Mouse (Mus musculus) limb, embryonic 14.5 days (tissue): Measurements from ENCODE around the gene Clcn3. TPM values are rescaled to one million over a fixed set of nuclear protein-coding genes. Genes with fewer than 3 reads are reported as not detected.

Source experiments
- ATAC-seq: fragments of 200-750 bp; cut with Nextera tagmentation; 2 replicates; pipeline ENCODE4 v1.8.0; 2017; ENCODE audit warnings: low read depth, moderate number of reproducible peaks, moderate TSS enrichment; ENCODE audit not compliant: low FRiP score
- DNase-seq: peaks from one replicate; pipeline ENCODE4 v3.0.0-alpha.2; 2015; ENCODE audit warnings: low spot score
- H3K27ac ChIP-seq: fragments of 300-500 bp; sonication (generic); replicated peaks from 2 replicates; pipeline ENCODE4 v1.5.1; 2014; ENCODE audit warnings: low read depth, mild to moderate bottlenecking, low read length, moderate library complexity, mixed read lengths
- H3K27me3 ChIP-seq: fragments of 300-500 bp; sonication (generic); 2 replicates; pipeline ENCODE4 v1.6.1; 2014; ENCODE audit warnings: low read length, mixed read lengths; ENCODE audit not compliant: control insufficient read depth, insufficient read depth
- H3K36me3 ChIP-seq: fragments of 300-500 bp; sonication (generic); 2 replicates; pipeline ENCODE4 v1.6.1; 2014; ENCODE audit warnings: mild to moderate bottlenecking, low read length, moderate library complexity, mixed read lengths; ENCODE audit not compliant: control insufficient read depth, insufficient read depth
- H3K4me1 ChIP-seq: fragments of 300-500 bp; sonication (generic); 2 replicates; pipeline ENCODE4 v1.6.1; 2014; ENCODE audit warnings: antibody characterized with exemption, low read length, mixed read lengths; ENCODE audit not compliant: control insufficient read depth, insufficient read depth
- H3K4me2 ChIP-seq: fragments of 300-500 bp; sonication (generic); replicated peaks from 2 replicates; pipeline ENCODE4 v1.6.1; 2014; ENCODE audit warnings: low read depth, mild to moderate bottlenecking, low read length, moderate library complexity; ENCODE audit not compliant: severe bottlenecking
- H3K4me3 ChIP-seq: fragments of 300-500 bp; sonication (generic); replicated peaks from 2 replicates; pipeline ENCODE4 v1.5.1; 2014; ENCODE audit warnings: low read length
- H3K9ac ChIP-seq: fragments of 300-500 bp; sonication (generic); 2 replicates; pipeline ENCODE4 v1.6.1; 2014; ENCODE audit warnings: mild to moderate bottlenecking, low read depth, low read length, moderate library complexity; ENCODE audit not compliant: severe bottlenecking
- H3K9me3 ChIP-seq: fragments of 300-500 bp; sonication (generic); 2 replicates; pipeline ENCODE4 v1.6.1; 2016; ENCODE audit warnings: low read length; ENCODE audit not compliant: control insufficient read depth
- POLR2A ChIP-seq: fragments of 200-500 bp; IDR thresholded peaks from 2 replicates; pipeline ENCODE4 v1.8.0; 2012; ENCODE audit warnings: inconsistent platforms, mild to moderate bottlenecking, moderate library complexity, borderline replicate concordance; ENCODE audit not compliant: insufficient read depth, insufficient read length; ENCODE audit errors: extremely low read depth
- whole genome bisulfite sequencing: fragments of 180-500 bp; shearing (Covaris S2); extraction: QIAGEN DNeasy Blood & Tissue Kit; methylation state at CpG from one replicate; pipeline ENCODE4 v1.1.7; 2014; 5-methylcytosine and 5-hydroxymethylcytosine counted together
- polyA plus RNA-seq, 2 experiments: library from polyadenylated mRNA; depleted of rRNA in 1 of 2; stranded (reverse) in 1 of 2; unstranded in 1 of 2; fragments of >200 nt; fragmentation: Nextera tagmentation in 1 of 2; extraction: Ambion mirVana in 1 of 2; gene quantifications; 2 replicates each; pipeline versions ENCODE4 v1.2.1 to v1.2.3; 2012 to 2014

Gene Clcn3
- polyA plus RNA-seq, 2 experiments, result 10.9 to 15.3 TPM

DNA sequence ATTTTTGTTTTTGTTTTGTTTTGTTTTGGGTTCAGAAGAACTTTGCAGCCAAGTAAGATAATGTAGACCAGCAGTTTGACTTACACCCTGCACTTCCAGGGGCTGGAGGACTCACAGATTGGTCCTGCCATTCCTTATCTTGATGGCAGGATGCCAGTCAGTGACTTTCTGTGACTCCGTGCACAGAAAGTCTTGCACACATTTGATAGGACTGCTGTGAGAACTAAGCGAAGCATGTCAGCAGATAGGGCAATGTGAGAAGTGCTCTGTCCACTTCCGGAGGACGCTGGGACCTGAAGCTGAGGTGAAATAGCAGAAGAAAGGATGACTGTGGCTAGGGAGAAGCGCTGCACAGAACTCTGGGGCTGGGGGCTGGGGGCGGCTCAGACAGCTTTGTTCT, 87.2 kb downstream of the Clcn3 start:
- WGBS, result 86% methylated on average over 6 of the region's 6 CpGs
- Histone ChIP-seq H3K4me3 (no peak overlapping the region), H3K4me1 (peaks cover 11% of the 10 kb centered on the region), H3K9me3 (no peaks in the 10 kb centered on the region), H3K4me2 (no peak overlapping the region), H3K27ac (0 out of 2 replicates have a peak overlapping the region, but pooled peaks have one; percentile 13), H3K9ac (no peak overlapping the region), H3K27me3 (no peaks in the 10 kb centered on the region), H3K36me3 (peaks cover 16% of the 10 kb centered on the region; the same call in 1 of the 2 replicates)
- no peak for TF ChIP-seq POLR2A
- ATAC-seq, result no peak
- DNase-seq, result no peak

DNA sequence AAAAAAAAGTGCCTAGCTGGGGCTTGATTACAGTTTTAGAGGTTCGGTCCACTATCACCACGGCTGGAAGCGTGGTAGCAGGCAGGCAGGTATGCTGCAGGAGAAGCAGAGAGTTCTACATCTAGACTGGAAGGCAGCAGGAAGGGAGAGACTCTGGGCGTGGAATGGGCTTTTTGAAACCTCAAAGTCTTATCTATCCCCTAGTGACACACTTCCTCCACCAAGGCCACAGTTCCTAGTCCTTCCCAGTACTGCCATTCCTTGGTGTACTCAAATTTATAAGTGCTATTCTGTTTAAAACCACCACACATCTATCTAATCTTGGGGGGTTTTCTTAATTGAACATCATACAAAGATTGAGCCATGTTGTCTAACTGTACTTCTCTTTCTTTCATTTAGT, 91.3 kb downstream of the Clcn3 start:
- Histone ChIP-seq H3K4me1 (peaks cover 15% of the 10 kb centered on the region), H3K27ac (no peak overlapping the region), H3K4me2 (0 out of 2 replicates have a peak overlapping the region, but pooled peaks have one; percentile 17), H3K27me3 (no peaks in the 10 kb centered on the region), H3K9me3 (no peaks in the 10 kb centered on the region), H3K9ac (no peak overlapping the region), H3K4me3 (no peak overlapping the region), H3K36me3 (peaks cover 5% of the 10 kb centered on the region; the same call in 1 of the 2 replicates)
- WGBS, result 93% methylated on average over 4 of the region's 4 CpGs
- no peak for DNase-seq
- no peak for TF ChIP-seq POLR2A
- no peak for ATAC-seq

DNA sequence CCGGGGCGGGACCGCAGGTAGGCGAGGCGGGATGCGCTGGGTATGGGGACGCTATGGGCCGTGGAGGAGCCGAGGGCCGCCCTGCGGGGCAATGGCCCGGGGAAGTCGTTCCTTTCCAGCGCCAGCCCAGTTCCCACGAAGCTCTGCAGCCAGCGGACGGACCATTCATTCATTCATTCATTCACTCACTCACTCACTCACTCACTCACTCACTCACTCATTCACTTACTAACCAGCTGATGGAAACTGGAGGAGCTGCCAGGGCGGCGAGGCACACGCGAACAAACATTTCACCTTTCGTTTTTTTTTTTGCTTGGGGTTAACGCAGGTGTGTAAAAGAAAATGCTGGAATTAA, 92.6 kb downstream of the Clcn3 start:
- ATAC-seq (no peak; the same call in 1 of the 2 replicates), DNase-seq (no peak)
- TF ChIP-seq POLR2A, result no peak; the same call in 1 of the 2 replicates
- H3K4me3 ChIP-seq, result peak overlapping the region; percentile 76
- H3K36me3 ChIP-seq, result peaks cover 5% of the 10 kb centered on the region; the same call in 1 of the 2 replicates
- H3K4me1 ChIP-seq, result peaks cover 16% of the 10 kb centered on the region
- H3K4me2 ChIP-seq, result peak overlapping the region; percentile 65
- WGBS, result 1% methylated on average over 22 of the region's 23 CpGs
- peak overlapping the region; percentile 75 for H3K9ac ChIP-seq
- no peaks in the 10 kb centered on the region for H3K9me3 ChIP-seq
- no peaks in the 10 kb centered on the region for H3K27me3 ChIP-seq
- no peak overlapping the region for H3K27ac ChIP-seq

DNA sequence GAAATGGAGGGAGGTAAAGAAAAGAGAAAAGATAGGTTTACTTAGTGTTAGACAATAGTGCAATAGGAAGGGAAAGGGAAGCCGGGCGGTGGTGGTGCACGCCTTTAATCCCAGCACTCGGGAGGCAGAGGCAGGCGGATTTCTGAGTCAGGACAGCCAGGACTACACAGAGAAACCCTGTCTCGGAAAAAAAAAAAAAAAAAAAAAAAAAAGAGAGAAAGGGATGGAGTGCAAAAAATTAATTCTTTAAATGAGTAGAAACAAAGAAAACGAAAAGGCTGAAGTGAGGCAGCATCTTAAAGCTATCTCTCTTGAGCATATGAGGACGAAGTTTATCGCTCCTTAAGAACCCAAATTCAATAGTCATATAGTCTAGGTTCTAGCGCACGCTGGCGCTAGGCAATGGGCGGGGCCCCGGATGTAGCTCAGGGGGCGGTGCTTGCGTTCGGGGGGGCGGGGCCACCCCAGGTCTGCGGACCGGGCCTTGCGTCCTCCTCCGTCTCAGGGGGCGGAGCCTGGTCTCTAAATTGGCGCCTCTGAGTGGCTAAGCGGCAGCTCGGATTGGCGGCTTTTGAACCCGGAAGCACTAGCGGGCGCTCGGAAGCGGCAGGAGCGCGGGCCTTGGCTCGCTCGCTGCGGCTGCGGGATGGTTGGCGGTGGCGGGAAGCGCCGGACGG, 93.1 kb downstream of the Clcn3 start, which contains the start of gene Hpf1:
Gene Hpf1, plus strand, starts transcription at position 576 of the 677 bp plus-strand sequence.
- H3K36me3 ChIP-seq, result peaks cover 5% of the 10 kb centered on the region; the same call in 1 of the 2 replicates
- H3K27me3 ChIP-seq, result no peaks in the 10 kb centered on the region
- peak; percentile 96 for DNase-seq
- TF ChIP-seq POLR2A, result 0 out of 2 replicates have a peak, but pooled peaks have one; percentile 82
- peak within 1 kb of the TSS; percentile 75 for H3K9ac ChIP-seq
- H3K4me1 ChIP-seq, result peaks cover 16% of the 10 kb centered on the region
- no peaks in the 10 kb centered on the region for H3K9me3 ChIP-seq
- peak within 1 kb of the TSS; percentile 65 for H3K4me2 ChIP-seq
- 6% methylated on average over 42 of the region's 43 CpGs for WGBS
- H3K27ac ChIP-seq, result no peak within 1 kb of the TSS
- H3K4me3 ChIP-seq, result peak within 1 kb of the TSS; percentile 76
- peak; percentile 99 for ATAC-seq

DNA sequence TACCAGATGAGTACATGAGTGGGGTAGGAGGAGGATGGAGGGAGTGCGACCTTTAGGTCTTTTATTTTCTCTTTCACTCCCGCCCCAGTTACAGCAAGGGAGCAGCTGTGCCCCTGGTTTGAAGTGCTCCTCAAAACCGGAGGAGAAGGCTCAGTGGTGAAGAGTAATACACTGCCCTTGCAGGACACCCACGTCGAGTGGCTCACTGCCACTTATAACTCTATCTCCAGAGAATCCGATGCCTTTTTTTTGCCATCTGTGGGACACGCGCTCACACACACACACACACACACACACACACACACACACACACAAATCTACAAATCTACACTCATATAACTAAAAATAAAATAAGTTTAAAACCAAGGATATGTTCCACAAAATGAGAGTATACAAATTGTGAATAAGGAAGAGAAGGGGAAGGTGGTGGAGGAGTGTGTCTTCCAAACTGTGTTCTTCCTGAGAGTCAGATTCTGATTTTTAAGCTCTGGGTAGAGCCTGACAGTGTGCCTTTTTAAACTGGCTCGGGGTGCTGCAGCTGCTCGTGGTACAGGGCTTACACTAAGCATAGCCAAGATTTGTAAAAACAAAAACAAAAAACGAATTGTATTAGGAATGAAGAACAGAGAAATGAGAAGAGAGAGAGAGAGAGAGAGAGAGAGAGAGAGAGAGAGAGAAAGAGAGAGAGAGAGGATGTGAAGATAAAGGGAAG, 93.8 kb downstream of the Clcn3 start:
- 80% methylated on average over 11 of the region's 11 CpGs for WGBS

More for the DNA sequence above, 93.8 kb downstream of the Clcn3 start:
- Histone ChIP-seq H3K4me1 (peaks cover 16% of the 10 kb centered on the region), H3K9me3 (no peaks in the 10 kb centered on the region), H3K27ac (no peak overlapping the region), H3K9ac (no peak overlapping the region), H3K4me2 (no peak overlapping the region), H3K4me3 (peak overlapping the region; percentile 76; the same call in 1 of the 2 replicates), H3K27me3 (no peaks in the 10 kb centered on the region), H3K36me3 (peaks cover 4% of the 10 kb centered on the region; the same call in 1 of the 2 replicates)
- DNase-seq (no peak), ATAC-seq (no peak)
- no peak for TF ChIP-seq POLR2A
